Mouse (Mus musculus): Measurements from ENCODE around the gene Sync. TPM values are rescaled to one million over a fixed set of nuclear protein-coding genes. Genes with fewer than 3 reads are reported as not detected.

The Sync gene
- 0.20 TPM for polyA plus RNA-seq (2017; shearing (Covaris generic))

GRCm38 (mm10) chr4:129287472-129287981 lies at the start of gene Sync:
Sync (plus strand) TSS chr4:129287617.

GRCm38 (mm10) chr4:129261196-129261595 lies 26.2 kb upstream of the Sync start, which contains the start of gene C77080:
C77080 (minus strand) TSS chr4:129261404.

GRCm38 (mm10) chr4:129335216-129336074 lies 48.0 kb downstream of the Sync start, which contains the start of the genes Rbbp4 and Zbtb8os:
Rbbp4 (minus strand) TSS chr4:129335370.
Zbtb8os (plus strand) TSS chr4:129335695.

Other genes starting within 250 kb of the Sync start
- gene Rnf19b, start 229.3 kb upstream of the Sync start, polyA plus RNA-seq (2017; shearing (Covaris generic)) = 8.1 TPM
- not detected for gene Tmem54, start 182.1 kb upstream of the Sync start, polyA plus RNA-seq (2017; shearing (Covaris generic))
- gene Hpca, start 165.6 kb upstream of the Sync start, polyA plus RNA-seq (2017; shearing (Covaris generic)) = not detected
- not detected for gene Fndc5, start 150.6 kb upstream of the Sync start, polyA plus RNA-seq (2017; shearing (Covaris generic))
- 18.2 TPM for gene S100pbp, start 97.9 kb upstream of the Sync start, polyA plus RNA-seq (2017; shearing (Covaris generic))
- 46.0 TPM for gene Yars, start 97.9 kb upstream of the Sync start, polyA plus RNA-seq (2017; shearing (Covaris generic))
- 0.21 TPM for gene C77080, start 26.2 kb upstream of the Sync start, polyA plus RNA-seq (2017; shearing (Covaris generic))
- gene Rbbp4, start 47.8 kb downstream of the Sync start, polyA plus RNA-seq (2017; shearing (Covaris generic)) = 389 TPM
- gene Zbtb8os, start 48.1 kb downstream of the Sync start, polyA plus RNA-seq (2017; shearing (Covaris generic)) = 84.4 TPM
- 8.7 TPM for gene Zbtb8a, start 90.5 kb downstream of the Sync start, polyA plus RNA-seq (2017; shearing (Covaris generic))
- 0.09 TPM for gene Zbtb8b, start 153.2 kb downstream of the Sync start, polyA plus RNA-seq (2017; shearing (Covaris generic))
- gene Bsdc1, start 174.0 kb downstream of the Sync start, polyA plus RNA-seq (2017; shearing (Covaris generic)) = 41.7 TPM
- not detected for gene Tssk3, start 203.4 kb downstream of the Sync start, polyA plus RNA-seq (2017; shearing (Covaris generic))
- gene Fam229a, start 203.6 kb downstream of the Sync start, polyA plus RNA-seq (2017; shearing (Covaris generic)) = not detected
- 11.7 TPM for gene Marcksl1, start 226.0 kb downstream of the Sync start, polyA plus RNA-seq (2017; shearing (Covaris generic))

Data from activated CD4-positive, CD25-positive, alpha-beta regulatory T cell, adult 9 weeks (primary cell).